Mouse (Mus musculus) thymus, postnatal 0 days (tissue): ENCODE measurements at regions not wholly inside any gene's neighbourhood (a gene's known extent, or its start where the extent isn't known, plus 50 kb on each side); places are given as distances from the start of the nearest gene placed in this dataset.

Experiments
- DNase-seq: peaks from one replicate; pipeline ENCODE4 v3.0.0-alpha.2; 2015; ENCODE audit warnings: low spot score

DNA sequence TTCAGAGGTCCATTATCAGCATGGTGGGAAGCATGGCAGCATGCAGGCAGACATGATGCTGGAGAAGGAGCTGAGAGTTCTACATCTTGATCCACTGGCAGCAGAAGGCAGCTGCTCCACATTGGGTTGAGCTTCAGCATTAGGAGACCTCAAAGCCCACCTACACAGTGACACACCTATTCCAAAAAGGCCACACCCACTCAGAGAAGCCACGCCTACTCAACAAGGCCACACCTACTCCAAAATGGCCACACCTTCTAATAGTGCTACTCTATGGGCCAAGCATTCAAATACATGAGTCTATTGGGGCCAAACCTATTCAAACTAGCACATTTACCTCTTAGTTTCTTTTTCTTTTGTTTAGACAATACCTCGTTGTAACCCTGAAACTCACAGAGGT is 50.4 kb upstream of the Sox13 start:
- DNase-seq: no peak
